Mouse (Mus musculus) kidney, postnatal 0 days (tissue): ENCODE results near the gene Srrm2. TPM values are rescaled to one million over a fixed set of nuclear protein-coding genes. Genes with fewer than 3 reads are reported as not detected.

Experiments
- ATAC-seq: fragments of 200-750 bp; cut with Nextera tagmentation; replicated peaks from 2 replicates; pipeline ENCODE4 v1.8.0; 2017; ENCODE audit warnings: low read depth, moderate number of reproducible peaks, moderate TSS enrichment, moderate library complexity; ENCODE audit not compliant: low FRiP score
- DNase-seq: peaks from one replicate; pipeline ENCODE4 v3.0.0-alpha.2; 2016; ENCODE audit warnings: low spot score
- H3K27ac ChIP-seq: fragments of 300-500 bp; sonication (generic); 2 replicates; pipeline ENCODE4 v1.5.1; 2014; ENCODE audit warnings: mild to moderate bottlenecking
- H3K27me3 ChIP-seq: fragments of 300-500 bp; sonication (generic); 2 replicates; pipeline ENCODE4 v1.6.1; 2014; ENCODE audit warnings: low read length, mixed read lengths; ENCODE audit not compliant: insufficient read depth
- H3K36me3 ChIP-seq: fragments of 300-500 bp; sonication (generic); 2 replicates; pipeline ENCODE4 v1.6.1; 2014; ENCODE audit warnings: low read length, mixed read lengths; ENCODE audit not compliant: insufficient read depth
- H3K4me1 ChIP-seq: fragments of 300-500 bp; sonication (generic); replicated peaks from 2 replicates; pipeline ENCODE4 v1.6.1; 2014; ENCODE audit warnings: antibody characterized with exemption, low read length, mixed read lengths; ENCODE audit not compliant: insufficient read depth
- H3K4me2 ChIP-seq: fragments of 300-500 bp; sonication (generic); 2 replicates; pipeline ENCODE4 v1.6.1; 2014; ENCODE audit warnings: mild to moderate bottlenecking, low read length, moderate library complexity, mixed read lengths
- H3K4me3 ChIP-seq: fragments of 300-500 bp; sonication (generic); replicated peaks from 2 replicates; pipeline ENCODE4 v1.5.1; 2014; ENCODE audit warnings: low read depth, low read length
- H3K9ac ChIP-seq: fragments of 300-500 bp; sonication (generic); 2 replicates; pipeline ENCODE4 v1.6.1; 2014; ENCODE audit warnings: low read depth, low read length
- H3K9me3 ChIP-seq: fragments of 300-500 bp; sonication (generic); replicated peaks from 2 replicates; pipeline ENCODE4 v1.6.1; 2016; ENCODE audit warnings: low read length, inconsistent platforms, mixed read lengths
- CTCF ChIP-seq: IDR thresholded peaks from 2 replicates; pipeline ENCODE4 v1.5.1; 2016; ENCODE audit warnings: antibody characterized with exemption, low read depth, mild to moderate bottlenecking, moderate library complexity
- WGBS: fragments of 180-500 bp; shearing (Covaris S2); extraction: QIAGEN DNeasy Blood & Tissue Kit; methylation state at CpG from one replicate; pipeline ENCODE4 v1.1.7; 2014; 5-methylcytosine and 5-hydroxymethylcytosine counted together
- polyA plus RNA-seq: library from polyadenylated mRNA; unstranded; fragments of >200 nt; fragmentation: Nextera tagmentation; extraction: Ambion mirVana; gene quantifications from 2 replicates; pipeline ENCODE4 v1.2.1, GENCODE M21; 2015

Gene Srrm2
- polyA plus RNA-seq, 1 experiment from 2014 or later = 304 TPM

- Histone ChIP-seq H3K4me1 (no peaks in the 10 kb centered on the region), H3K4me2 (no peak overlapping the region), H3K4me3 (no peak overlapping the region), H3K9ac (no peak overlapping the region), H3K36me3 (no peaks in the 10 kb centered on the region), H3K27me3 (no peaks in the 10 kb centered on the region), H3K9me3 (no peaks in the 10 kb centered on the region), H3K27ac (no peak overlapping the region)
- TF ChIP-seq CTCF = no peak
- 73% methylated on average over 7 of the region's 7 CpGs for WGBS
- no peak for DNase-seq
- no peak for ATAC-seq
These were observed 7.0 kb downstream of the Srrm2 start for GRCm38 (mm10) chr17:23797316-23797715.

GRCm38 (mm10) chr17:23801627-23802026 lies 11.3 kb downstream of the Srrm2 start:
- Histone ChIP-seq H3K9me3 (no peaks in the 10 kb centered on the region), H3K27me3 (no peaks in the 10 kb centered on the region), H3K9ac (no peak overlapping the region), H3K36me3 (no peaks in the 10 kb centered on the region), H3K4me3 (no peak overlapping the region), H3K27ac (no peak overlapping the region), H3K4me2 (no peak overlapping the region), H3K4me1 (peaks cover 10% of the 10 kb centered on the region; the same call in 1 of the 2 replicates)
- 93% methylated on average over 10 of the region's 10 CpGs for WGBS
- no peak for DNase-seq
- TF ChIP-seq CTCF = no peak
- no peak for ATAC-seq

GRCm38 (mm10) chr17:23802746-23803365 lies 12.5 kb downstream of the Srrm2 start:
- H3K4me1 ChIP-seq = peaks cover 18% of the 10 kb centered on the region; the same call in 1 of the 2 replicates
- 4% methylated on average over 59 of the region's 60 CpGs for WGBS
- peaks cover 3% of the 10 kb centered on the region; the same call in 1 of the 2 replicates for H3K36me3 ChIP-seq
- peak overlapping the region; percentile 95 for H3K9ac ChIP-seq
- peak overlapping the region; percentile 97 for H3K27ac ChIP-seq
- H3K27me3 ChIP-seq = no peaks in the 10 kb centered on the region
- peak; percentile 98 for ATAC-seq
- DNase-seq = peak; percentile 100
- peak overlapping the region; percentile 98 for H3K4me3 ChIP-seq
- peak overlapping the region; percentile 82 for H3K4me2 ChIP-seq
- H3K9me3 ChIP-seq = no peaks in the 10 kb centered on the region
- TF ChIP-seq CTCF = no peak

- Histone ChIP-seq H3K9ac (peak overlapping the region; percentile 95), H3K4me2 (peak overlapping the region; percentile 82), H3K27ac (peak overlapping the region; percentile 97), H3K36me3 (peaks cover 9% of the 10 kb centered on the region; the same call in 1 of the 2 replicates), H3K4me1 (peaks cover 18% of the 10 kb centered on the region; the same call in 1 of the 2 replicates), H3K4me3 (peak overlapping the region; percentile 98), H3K9me3 (no peaks in the 10 kb centered on the region), H3K27me3 (no peaks in the 10 kb centered on the region)
- under 1% methylated on average over 40 of the region's 83 CpGs for WGBS
- ATAC-seq (peak; percentile 61), DNase-seq (peak; percentile 81)
- no peak for TF ChIP-seq CTCF
These were observed 13.2 kb downstream of the Srrm2 start for GRCm38 (mm10) chr17:23803366-23804041.

- peak overlapping the region; percentile 97; the same call in 1 of the 2 replicates for H3K27ac ChIP-seq
- H3K4me2 ChIP-seq = peak overlapping the region; percentile 82
- H3K27me3 ChIP-seq = no peaks in the 10 kb centered on the region
- peak overlapping the region; percentile 95; the same call in 1 of the 2 replicates for H3K9ac ChIP-seq
- no peak for TF ChIP-seq CTCF
- H3K36me3 ChIP-seq = peaks cover 19% of the 10 kb centered on the region
- ATAC-seq (no peak), DNase-seq (peak; percentile 49)
- peaks cover 18% of the 10 kb centered on the region; the same call in 1 of the 2 replicates for H3K4me1 ChIP-seq
- H3K4me3 ChIP-seq = peak overlapping the region; percentile 98
- H3K9me3 ChIP-seq = no peaks in the 10 kb centered on the region
- 1% methylated on average over 8 of the region's 8 CpGs for whole genome bisulfite sequencing
These were observed 14.2 kb downstream of the Srrm2 start for GRCm38 (mm10) chr17:23804426-23805085.

- Histone ChIP-seq H3K4me1 (peaks cover 18% of the 10 kb centered on the region; the same call in 1 of the 2 replicates), H3K4me2 (peak overlapping the region; percentile 82), H3K36me3 (peaks cover 36% of the 10 kb centered on the region), H3K27me3 (no peaks in the 10 kb centered on the region), H3K9ac (no peak overlapping the region), H3K27ac (peak overlapping the region; percentile 47; the same call in 1 of the 2 replicates), H3K4me3 (peak overlapping the region; percentile 16; the same call in 1 of the 2 replicates), H3K9me3 (no peaks in the 10 kb centered on the region)
- 48% methylated on average over 25 of the region's 25 CpGs for WGBS
- ATAC-seq = no peak
- DNase-seq = peak; percentile 61
- peak; percentile 63 for TF ChIP-seq CTCF
These were observed 16.5 kb downstream of the Srrm2 start for GRCm38 (mm10) chr17:23806867-23807266.
